Mouse (Mus musculus): ENCODE measurements at regions not wholly inside any gene's neighbourhood (a gene's known extent, or its start where the extent isn't known, plus 50 kb on each side); places are given as distances from the start of the nearest gene placed in this dataset.

GRCm38 (mm10) chr19:28092252-28092651, 81.3 kb upstream of the Rfx3 start:
- no peak overlapping the region for H3K9ac ChIP-seq (replicated peaks)
- H3K4me1 ChIP-seq, result peaks cover 15% of the 10 kb centered on the region
- no peak for ATAC-seq (ENCODE audit: low FRiP score, low read depth)
- no peak overlapping the region for H3K4me3 ChIP-seq
- H3K27ac ChIP-seq (replicated peaks), result no peak overlapping the region
- 94% methylated on average over 6 of the region's 6 CpGs for WGBS
- no peaks in the 10 kb centered on the region for H3K27me3 ChIP-seq
- H3K4me2 ChIP-seq (replicated peaks), result no peak overlapping the region
- H3K9me3 ChIP-seq, result no peaks in the 10 kb centered on the region
- H3K36me3 ChIP-seq, result no peaks in the 10 kb centered on the region

GRCm38 (mm10) chr19:28087607-28088546, 76.9 kb upstream of the Rfx3 start:
- Histone ChIP-seq H3K4me2 (replicated peaks) (no peak overlapping the region), H3K9me3 (no peaks in the 10 kb centered on the region), H3K4me1 (peaks cover 15% of the 10 kb centered on the region), H3K27ac (replicated peaks) (no peak overlapping the region; the same call in 1 of the 2 replicates), H3K4me3 (no peak overlapping the region), H3K27me3 (no peaks in the 10 kb centered on the region), H3K36me3 (no peaks in the 10 kb centered on the region), H3K9ac (replicated peaks) (no peak overlapping the region)
- 66% methylated on average over 12 of the region's 12 CpGs for WGBS
- peak; percentile 44; the same call in 1 of the 2 replicates for ATAC-seq (ENCODE audit: low FRiP score, low read depth)

DNA sequence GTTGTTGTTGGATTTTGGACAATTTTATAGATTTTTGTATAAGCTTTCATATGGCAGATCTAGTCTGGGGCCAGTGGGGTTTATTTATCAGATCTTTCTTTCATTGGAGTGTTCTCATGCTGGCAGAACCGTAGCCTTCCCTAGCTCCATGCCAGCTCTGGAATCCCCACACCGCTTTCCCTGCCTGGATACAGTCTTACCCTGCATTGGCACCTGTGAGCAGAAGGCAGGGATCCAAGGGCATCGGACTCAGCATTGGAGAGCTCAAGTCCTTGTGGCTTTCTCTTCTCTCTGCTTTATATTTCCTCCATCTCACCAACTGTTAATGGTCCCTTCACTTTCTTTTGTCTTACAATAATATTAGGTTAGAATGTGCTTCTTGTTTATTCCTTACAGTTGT, 59.4 kb upstream of the Rfx3 start:
- no peaks in the 10 kb centered on the region for H3K4me1 ChIP-seq
- ATAC-seq (ENCODE audit: low FRiP score, low read depth), result no peak
- 90% methylated on average over 3 of the region's 3 CpGs for WGBS
- H3K9me3 ChIP-seq, result no peaks in the 10 kb centered on the region
- no peak overlapping the region for H3K9ac ChIP-seq (replicated peaks)
- no peaks in the 10 kb centered on the region for H3K36me3 ChIP-seq
- no peak overlapping the region for H3K4me3 ChIP-seq
- no peak overlapping the region for H3K4me2 ChIP-seq (replicated peaks)
- H3K27ac ChIP-seq (replicated peaks), result no peak overlapping the region
- no peaks in the 10 kb centered on the region for H3K27me3 ChIP-seq

Measured in midbrain, embryonic 12.5 days (tissue).